Mouse (Mus musculus) ovary, adult 10 weeks (tissue): Measurements from ENCODE around the gene Gm14440. TPM values are rescaled to one million over a fixed set of nuclear protein-coding genes. Genes with fewer than 3 reads are reported as not detected.

Source experiments
- polyA plus RNA-seq: library from polyadenylated mRNA; stranded (reverse); fragments of 350-450 nt; fragmentation: Illumina TruSeq; extraction: RNeasy Lipid Tissue Mini Kit (QIAGEN cat#74804); gene quantifications from one replicate; pipeline ENCODE4 v1.2.3, GENCODE M21; 2014

Gm14440 gene
- polyA plus RNA-seq, result 64.1 TPM

DNA sequence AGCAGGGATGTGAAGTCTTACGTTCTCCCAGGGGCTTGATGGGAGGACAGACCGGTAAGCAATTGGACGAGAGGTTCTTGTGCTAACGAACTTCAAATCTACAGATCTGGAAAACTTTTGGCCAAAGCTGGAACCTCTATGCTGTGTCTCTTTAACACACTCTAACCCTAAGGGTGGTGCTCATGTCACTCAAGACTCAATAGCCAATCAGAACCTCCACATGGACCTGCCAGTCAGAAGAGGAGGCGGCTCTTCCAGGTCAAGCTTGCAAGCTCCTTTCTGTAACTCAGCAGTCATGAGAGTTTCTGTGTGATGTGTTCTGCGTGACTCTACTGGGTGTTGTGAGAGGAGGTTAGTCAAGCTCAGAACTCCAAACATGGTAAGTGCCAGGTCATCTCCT, at the start of gene Gm14440:
Gene Gm14440 (plus strand): TSS at position 301 of the 400 bp plus-strand sequence.

Other genes with a start within 250 kb of the Gm14440 start
- gene Gm14393, start 207.3 kb upstream of the Gm14440 start, polyA plus RNA-seq, result 2.9 TPM
- 63.9 TPM for gene Gm14399, start 133.1 kb upstream of the Gm14440 start, polyA plus RNA-seq
- gene Gm14443, start 99.3 kb upstream of the Gm14440 start, polyA plus RNA-seq, result 3.1 TPM
- gene Gm14391, start 68.2 kb upstream of the Gm14440 start, polyA plus RNA-seq, result 47.6 TPM
- 103 TPM for gene Gm4631, start 63.1 kb downstream of the Gm14440 start, polyA plus RNA-seq
- gene Zfp968, start 97.3 kb downstream of the Gm14440 start, polyA plus RNA-seq, result 26.0 TPM
- 64.5 TPM for gene Gm4724, start 160.7 kb downstream of the Gm14440 start, polyA plus RNA-seq
- gene Zfp965, start 194.9 kb downstream of the Gm14440 start, polyA plus RNA-seq, result 60.7 TPM